Mouse (Mus musculus) adrenal gland, adult 18-20 months (tissue): ENCODE data around the gene Nrxn2. TPM values are rescaled to one million over a fixed set of nuclear protein-coding genes. Genes with fewer than 3 reads are reported as not detected.

Experiments
- DNase-seq, 2 experiments: peaks; one replicate each; pipeline ENCODE4 v3.0.0; 2021 to 2022; ENCODE audit warnings: low spot score in 2 of 2
- total RNA-seq, 2 experiments: library from RNA; stranded (reverse); gene quantifications; 1 replicate in 1 of 2; 2 replicates in 1 of 2; pipeline ENCODE4 v1.2.3; 2021

Nrxn2 gene
- total RNA-seq, 2 experiments from 2014 or later: 6.8 to 7.4 TPM

DNA sequence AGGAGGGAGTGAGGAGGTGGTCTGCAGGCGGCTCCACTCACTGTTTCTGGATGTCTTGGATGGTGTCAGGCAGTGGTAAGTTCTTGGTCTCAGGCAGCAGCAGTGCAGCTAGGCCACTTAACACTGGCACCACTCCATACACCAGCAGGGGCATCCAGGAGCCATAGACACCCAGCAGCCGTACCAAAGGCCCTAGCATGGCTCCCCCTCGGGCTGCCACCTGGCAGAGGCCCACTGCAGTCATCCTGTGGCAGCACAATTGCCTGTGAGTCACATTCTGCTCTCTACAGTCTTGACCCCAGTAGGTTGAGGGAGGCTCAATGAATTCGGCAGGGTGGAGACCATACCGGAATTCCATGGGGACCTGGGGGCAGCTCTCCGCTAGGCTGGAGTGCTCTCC is 118.2 kb downstream of the Nrxn2 start:
- DNase-seq: no peak

DNA sequence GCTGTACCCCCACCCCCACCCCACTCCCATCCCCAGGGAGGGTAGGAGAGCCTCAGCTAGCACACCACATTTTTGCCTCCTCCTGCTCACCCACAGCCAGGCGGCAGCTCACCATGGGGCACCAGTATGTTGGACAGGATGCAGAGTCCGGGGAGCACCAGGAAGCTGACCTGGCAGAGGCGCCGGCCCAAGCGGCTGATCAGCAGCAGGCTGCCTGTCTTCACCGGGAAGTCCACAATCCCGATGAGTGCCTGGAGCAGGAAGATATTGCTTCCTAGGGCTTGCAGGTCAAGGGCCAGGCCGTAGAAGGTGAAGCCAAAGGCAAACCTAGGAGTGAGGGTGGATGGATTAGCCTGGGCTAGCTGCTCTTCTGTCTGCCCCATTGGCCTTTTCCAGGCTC is 119.0 kb downstream of the Nrxn2 start:
- no peak for DNase-seq

DNA sequence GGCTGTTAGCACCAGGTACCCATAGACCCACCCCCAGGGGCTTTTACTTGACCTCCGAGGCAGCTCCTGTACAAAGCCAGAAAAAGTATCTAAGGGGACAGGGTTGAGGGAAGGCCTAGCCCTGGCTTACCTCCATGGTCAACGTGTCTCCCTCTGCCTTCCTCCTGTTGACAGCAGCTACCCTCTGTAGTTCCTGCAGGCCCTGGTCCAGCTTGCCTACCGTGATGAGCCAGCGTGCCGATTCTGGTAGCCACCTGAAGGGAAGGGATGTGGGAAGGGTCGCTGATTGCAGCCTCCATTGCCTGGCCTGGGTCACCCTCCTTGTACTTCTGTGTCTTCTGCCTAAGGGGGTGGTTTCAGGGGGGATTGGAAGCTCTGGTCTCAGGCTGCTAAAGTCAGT is 120.0 kb downstream of the Nrxn2 start:
- DNase-seq: no peak

DNA sequence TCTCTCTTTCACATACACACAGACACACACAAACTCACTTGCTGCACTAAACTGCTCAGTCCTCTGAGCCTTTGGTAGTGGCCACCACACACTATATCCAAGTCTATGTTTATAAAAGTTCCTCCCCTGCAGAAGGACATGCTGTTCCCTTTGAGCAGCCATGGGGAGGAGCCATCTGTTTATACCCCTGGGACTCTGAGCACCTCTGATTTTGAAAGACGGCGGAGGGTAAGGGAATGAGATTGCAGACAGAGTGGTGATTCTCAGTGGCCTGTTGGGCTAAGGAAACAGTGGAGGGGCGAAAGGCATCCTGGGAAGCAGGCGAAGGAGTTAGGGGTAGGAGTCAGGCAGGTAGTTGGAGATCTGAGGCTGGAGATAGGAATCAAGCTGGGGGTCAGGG is 121.1 kb downstream of the Nrxn2 start:
- DNase-seq: no peak

DNA sequence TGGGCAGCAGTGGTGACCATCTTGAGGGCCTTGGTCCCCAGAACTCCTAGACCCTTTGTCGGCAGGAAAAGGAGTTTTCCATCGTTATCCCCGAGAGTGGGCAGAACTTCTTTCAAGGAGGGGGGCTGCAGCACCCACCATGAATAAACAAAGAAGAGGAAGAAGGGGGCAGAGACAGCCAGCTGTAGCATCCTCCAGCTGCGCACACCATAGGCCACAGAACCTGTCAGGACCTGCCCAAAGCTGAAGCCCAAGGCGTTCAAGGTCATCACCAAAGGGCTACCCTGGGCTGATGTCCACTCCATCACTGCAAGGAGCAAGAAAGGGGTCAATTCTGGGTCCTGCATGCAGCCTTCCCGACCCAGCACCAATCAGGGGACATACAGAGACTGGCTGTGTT is 121.7 kb downstream of the Nrxn2 start:
- DNase-seq: no peak

DNA sequence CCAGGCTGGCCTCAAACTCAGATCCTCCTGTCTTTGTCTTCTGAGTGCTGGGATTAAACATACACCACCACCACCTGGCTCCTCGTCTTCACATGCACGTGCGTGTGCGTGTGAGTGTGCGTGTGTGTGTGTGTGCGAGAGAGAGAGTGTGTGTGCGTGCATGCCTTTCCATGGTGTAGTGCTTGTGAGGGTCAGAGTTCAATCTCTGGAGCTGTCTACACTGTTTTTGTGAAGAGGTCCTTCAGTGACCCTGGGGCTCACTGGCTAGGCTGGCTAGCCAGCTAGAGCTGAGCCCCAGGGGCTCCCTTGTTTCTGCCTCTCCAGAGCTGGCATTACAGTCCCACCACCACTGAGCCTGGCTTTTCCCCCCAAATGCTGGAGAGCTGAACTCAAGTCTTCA is 123.0 kb downstream of the Nrxn2 start:
- DNase-seq: no peak

DNA sequence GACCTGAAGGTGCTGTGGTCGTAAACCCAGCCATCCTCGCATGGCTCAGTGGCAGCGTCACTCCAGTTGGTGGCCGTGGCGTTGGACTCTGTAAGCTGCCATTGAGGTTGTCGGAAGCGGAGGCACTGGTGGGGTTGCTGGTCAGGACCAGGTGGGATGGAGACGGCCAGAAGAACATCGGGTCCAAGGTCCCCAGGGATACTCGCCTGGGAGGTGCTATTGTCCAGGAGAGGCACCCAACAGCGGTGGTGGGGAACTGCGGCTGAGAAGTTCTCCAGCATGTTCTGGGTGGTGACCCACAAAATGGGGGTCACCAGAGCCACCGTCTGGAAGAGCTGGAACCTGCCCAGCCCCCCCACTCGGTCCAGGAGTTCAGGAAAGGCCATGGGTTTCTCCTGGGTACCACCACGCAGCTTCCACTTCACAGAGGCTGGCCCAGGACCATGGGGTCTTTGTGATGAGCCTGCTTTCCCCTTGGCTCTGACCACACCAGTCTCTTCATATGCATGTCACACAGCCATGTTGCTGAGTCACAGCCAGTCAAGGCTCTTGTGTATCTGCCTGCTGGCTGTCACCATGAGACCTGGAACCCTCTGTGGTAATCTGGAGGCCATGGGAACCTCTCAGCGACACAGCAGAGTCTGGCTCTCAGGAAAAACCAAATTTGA is 124.0 kb downstream of the Nrxn2 start, which contains the start of gene Slc22a12:
Slc22a12 (minus strand) TSS at position 666 of the 668 bp plus-strand sequence.
- no peak for DNase-seq

DNA sequence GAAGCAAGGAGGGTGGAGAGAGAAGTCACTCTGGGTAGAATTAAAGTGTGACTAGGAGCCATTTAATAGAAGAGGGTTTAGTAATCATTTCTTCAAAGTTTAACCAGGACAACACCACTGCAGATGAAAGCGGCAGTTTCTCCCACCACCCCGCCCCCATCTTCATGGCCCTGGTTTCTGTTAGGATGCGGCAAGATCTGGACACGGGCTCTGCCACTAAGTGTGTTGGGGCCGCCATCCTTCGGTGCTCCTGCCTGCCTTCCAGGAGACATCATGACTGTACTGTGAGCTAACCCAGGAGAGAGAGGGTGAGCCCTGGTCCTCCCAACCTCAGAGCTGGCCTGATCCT is 124.5 kb downstream of the Nrxn2 start:
- no peak for DNase-seq

DNA sequence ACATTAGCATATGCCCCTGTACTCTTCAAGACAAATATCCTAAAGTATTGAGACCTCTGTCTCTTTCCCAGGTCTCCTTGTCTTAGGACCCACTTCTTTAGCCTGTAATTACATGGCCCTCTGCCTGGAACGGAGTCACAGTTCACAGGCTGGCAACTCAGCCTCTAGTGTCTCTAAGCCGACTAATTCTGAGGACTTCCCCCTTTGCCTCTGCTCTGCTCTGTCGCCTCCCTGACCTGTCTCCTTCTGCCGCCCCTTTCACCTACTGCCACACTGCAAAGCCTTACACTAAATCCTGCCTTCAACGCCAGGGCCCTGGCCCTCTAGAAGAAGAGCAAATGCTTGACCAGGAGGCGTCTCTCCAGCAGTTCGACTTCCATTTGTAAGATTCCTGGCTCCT is 125.0 kb downstream of the Nrxn2 start:
- no peak for DNase-seq

DNA sequence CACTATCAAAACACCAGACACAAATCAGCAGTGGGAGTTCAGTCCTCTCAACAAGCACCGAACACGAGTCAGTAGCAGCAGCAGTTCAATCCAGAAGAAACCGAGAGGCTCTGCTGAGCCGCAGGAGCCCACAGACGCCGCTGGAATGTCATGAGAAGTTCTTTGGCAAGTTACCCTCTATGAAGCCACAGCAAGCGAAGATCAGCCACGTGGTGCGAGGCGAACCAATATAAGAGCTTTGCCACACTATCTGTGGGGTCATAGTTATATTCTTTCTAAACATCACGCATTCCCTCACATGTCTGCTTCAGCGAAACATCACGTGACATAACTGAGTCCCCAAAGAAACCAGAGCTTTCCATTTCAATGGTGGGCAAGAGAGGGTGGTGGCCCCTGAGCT is 126.2 kb downstream of the Nrxn2 start:
- no peak for DNase-seq

DNA sequence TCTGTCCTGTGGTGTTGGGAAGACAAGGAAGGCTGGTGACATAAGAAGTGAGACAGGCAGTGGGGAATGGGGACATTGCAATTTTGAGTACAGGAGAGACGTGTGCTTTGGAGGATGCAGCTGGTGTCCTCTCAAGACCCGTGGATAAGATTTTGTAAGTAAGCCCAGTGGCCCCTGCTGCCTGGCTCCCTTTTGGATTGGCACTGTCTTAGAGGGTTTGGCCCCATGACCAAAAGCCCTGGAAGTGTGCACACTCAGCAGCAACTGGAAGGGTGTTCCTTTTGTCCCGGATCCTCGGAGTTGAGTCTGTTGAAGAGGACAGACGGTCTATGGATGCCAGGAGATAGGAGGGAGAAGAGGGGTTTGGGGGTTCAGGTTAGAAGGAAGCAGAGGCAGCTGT is 127.0 kb downstream of the Nrxn2 start:
- no peak for DNase-seq

DNA sequence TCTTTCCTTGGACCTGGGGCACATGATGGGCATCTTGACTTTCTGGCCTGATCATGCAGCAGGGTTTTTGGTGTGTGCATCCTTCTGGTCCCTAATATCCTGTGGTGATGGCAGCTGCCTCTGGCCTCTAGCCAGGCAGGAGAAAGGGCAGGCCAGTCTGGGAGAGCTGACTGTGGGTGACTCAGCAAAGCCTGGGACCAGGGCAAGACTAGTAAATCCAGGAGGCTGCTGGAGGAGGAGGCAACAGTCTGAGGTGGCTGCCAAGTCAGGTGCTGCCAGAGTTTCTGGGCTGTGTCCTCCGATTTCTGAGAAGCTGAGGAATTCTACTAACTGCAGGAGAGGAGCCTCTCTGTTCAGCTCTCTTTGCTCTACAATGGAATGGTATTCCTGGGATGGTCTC is 127.6 kb downstream of the Nrxn2 start:
- peak; percentile 54 to 62 for DNase-seq

DNA sequence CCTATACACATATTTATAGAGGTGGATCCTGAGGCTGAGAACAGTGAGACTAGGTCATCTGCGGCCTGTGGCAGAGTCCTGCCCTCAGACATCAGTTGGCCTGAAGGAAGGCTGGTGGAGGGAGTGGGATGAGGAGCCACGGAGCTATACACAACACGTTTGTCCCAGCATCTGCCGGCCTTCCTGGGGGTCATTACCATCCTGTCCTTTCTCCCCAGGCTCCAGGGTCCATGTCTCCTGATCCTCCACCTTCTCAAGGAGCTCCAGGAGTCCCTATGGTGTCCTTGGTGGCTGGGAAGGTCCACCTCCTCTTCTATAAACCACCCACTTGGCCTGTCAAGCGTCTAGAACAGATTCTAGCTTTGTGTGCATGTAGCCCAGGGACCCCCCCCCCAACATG is 129.3 kb downstream of the Nrxn2 start:
- DNase-seq: no peak

DNA sequence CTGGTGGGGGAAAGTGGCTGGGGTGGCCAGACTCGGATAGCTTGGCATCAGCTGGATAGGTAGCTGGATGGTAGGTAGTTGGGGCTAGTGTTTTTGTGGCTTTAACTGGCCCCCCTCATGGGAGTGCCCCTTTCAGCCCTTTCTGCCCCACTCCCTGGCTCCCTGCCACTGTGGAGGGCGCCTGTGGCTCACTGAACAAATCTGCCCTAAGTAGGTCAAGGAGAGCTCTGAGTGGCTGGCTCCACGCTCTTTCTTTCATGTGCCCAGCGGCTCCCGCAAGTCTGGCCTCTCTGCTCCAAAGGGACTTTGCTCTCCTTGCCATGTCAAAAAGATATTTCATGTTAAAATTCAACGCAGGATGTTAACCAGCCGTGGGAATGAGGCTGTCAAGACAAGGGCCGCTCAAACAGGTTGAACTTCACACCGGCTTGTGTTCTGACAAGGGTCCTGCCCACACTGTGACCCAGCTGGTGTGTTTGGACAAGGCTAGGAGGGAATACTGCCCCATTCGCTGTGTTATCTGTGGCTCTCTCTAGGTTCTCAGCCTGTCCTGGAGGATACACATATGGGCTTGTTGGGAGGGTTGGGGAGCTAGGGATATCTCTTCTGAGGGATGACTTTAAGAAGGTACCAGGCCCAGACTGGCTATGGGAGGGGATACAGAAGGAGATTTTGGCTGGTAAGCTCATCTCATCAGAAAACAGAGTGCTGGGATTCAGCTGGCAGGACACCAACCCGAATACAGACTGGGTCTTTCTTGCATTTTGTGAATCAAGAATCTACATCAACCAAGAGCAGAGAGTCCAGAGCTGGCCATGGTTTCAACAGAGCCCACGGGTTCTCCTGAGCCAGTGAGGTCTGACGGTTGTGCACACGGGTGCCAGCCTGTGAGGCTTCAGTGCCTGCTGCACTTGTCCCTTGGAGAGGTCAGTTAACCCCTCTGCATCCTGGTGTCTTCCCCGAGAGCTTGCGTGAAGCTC is 130.2 kb downstream of the Nrxn2 start:
- peak; percentile 51 to 65 for DNase-seq

DNA sequence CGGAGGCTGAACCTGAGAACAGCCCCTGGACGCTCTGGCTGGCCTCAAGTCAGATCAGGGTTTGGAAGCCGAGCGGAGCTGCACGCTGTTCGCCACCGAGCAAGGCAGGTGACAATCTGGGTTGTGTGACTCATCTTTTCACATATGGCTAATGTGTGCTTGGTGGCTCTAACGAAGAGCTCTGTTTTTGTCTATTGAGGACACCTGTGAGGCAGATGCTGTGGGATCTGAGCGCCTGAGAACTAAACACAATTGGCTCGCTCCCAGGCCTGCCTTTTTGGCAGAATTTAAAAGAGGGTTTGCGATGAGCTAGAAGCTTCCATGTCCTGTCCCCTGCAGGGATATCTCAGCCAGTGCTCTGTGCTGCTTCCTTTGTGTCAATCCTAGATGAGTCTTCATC is 131.0 kb downstream of the Nrxn2 start:
- DNase-seq: no peak

DNA sequence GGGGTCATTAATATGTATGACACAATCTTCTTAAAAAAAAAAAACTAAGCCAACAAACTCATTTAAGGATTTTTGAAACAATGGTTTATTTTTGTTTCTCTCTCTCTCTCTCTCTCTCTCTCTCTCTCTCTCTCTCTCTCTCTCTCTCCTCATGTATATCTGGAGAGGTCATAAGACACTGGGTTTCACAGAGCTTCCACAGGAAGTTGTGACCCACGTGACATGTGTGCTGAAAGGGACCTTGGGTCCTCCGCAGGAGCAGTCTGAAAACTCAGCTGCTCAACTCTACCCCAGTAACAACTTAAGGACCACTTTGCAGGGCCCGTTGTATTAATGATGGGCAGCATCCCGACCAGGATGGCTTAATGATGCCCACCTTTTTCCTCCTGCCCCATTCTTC is 132.7 kb downstream of the Nrxn2 start:
- no peak for DNase-seq

DNA sequence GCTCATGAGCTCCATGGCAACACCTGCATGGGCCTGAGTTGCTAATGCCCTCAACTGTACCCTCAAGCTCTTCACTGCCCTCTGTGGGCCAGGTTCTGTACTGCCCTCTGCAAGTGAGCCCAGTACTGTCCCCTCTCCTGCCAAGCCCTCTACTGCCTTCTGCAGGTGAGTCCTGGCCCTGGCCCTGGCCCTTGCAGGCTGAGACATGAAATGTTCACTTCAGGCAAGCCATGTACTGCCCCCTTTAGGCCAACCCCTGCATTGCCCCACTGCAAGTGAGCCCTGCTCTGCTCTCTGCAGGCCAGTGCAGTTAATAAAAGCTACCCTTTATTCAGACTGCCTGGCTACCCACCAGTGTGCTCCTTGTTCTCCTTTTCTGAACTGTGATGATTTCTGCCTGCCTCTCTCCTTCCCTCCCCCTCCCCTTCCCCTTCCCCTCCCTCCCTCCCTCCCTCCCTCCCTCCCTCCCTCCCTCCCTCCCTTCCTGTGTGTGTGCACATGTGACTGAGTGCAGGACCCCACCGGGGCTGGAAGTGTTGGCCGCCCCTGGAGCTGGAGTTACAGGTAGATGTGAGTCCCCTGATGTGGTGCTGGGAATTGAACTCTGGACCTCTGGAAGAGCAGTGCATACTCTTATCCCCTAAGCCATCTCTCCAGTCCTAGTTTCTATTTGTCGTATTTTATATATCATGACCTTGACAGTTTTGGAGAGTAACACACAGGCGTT is 133.9 kb downstream of the Nrxn2 start:
- peak; percentile 56 to 64 for DNase-seq

DNA sequence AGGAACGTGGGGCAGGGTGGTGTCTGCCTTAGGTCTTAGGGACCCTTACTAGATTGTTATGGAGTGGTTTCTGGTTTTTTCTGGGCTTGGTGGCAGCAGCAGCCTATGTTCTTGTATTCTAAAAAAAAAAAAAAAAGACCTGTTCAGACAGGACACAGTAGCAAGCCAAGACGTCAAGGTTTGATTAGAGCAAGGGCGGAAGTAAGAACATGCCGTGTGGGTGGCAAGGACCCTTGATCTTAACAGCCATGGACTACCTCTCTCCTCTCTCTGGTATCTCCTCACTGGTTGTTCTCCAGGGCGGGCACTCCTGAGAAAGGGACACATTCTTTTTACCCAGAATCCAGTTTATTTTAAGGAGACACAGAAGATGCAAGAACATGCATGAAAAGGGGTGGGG is 134.6 kb downstream of the Nrxn2 start:
- no peak for DNase-seq

DNA sequence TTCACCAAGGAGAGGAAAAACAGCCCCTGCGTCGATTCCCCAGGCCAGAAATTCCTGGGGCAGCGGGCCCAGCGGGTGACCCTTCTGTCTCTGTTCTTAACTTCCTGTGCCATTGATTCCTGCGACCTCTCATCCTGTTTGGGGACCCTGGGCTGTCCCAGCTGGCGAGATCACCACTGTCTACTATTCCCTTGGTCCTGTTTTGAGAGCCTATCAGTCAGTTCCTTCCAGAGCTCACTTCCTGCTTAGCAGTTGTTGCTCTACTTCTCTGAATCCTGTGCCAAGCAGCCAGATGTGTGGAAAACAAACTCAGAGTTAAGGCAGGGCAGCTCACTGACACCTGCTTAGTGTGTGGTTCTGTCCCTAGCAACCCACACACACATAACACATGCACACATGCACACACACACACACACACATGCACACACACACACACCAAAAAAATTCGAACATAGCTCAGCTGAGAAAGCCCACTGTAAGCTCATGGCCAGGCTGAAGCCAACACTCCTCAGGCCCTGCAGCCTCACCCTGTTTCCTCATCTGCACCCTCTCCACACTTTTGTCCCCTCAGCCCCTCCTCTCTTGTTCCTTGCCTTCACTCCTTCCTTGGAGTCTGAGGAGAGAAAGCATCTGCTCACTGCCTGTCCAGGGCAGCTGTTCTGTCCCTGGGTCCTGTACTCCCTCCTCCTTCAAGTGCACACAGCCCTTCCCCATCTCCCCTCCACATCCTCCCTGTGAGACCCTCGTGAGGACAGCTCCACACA is 135.5 kb downstream of the Nrxn2 start:
- no peak for DNase-seq

DNA sequence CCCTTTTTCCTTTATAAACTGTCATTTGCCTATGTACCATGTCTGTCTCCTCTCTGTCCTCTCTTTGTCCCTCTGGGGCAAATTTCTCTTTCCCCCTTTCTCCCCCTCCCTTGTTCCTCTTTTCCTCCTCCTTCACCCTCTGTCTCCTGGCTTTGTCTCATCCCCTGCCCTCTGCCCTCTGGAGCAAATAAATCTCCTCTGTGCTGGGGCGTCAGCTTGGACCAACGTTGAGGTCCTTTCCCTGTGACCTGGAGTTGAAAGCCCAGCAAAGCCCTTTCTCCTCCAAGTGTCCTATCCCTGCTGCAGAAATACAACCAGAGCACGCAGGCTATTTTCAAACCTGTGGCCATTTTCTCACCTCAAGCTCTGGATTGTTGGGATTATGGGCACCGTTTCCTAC is 141.0 kb downstream of the Nrxn2 start:
- DNase-seq: no peak

DNA sequence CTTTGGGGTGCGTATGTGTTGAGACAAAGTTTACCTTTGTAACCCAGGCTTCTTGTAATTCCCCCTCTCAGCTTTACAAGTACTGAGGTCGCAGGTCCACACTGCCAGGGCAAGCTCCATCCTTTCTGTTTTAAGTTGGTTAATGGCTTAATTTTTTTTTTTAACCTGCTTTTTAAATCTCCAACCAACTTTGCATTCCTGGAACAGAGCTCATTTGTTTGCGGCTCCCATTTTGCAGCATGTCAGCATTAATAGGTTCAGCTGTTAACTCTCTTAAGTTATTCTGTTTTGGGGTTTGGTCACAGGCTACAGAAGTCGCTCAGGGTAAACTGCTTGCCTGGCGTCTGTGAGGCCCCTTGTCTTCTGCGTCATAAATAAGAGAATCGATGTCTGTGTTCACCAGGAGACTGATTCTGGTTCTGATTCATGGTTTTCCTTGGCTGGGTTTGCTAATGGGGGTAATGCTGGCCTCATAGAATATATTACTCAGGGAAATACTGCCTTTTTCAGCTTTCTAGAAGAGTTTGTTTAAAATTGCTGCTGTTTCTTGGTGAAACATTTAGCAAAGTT is 141.8 kb downstream of the Nrxn2 start:
- DNase-seq: no peak
